ENCODE assay signal across 8 mouse cellular contexts in genomic region chr7:25802241-25803125, GRCm38 (mm10). TPM values are rescaled to one million over a fixed set of nuclear protein-coding genes. Genes with fewer than 3 reads are reported as not detected.
DNase-seq lines count a peak whose midpoint lies in the region; ATAC-seq lines count a peak whose summit lies in the region.

No protein-coding gene starts in this region.

- WGBS in embryonic facial prominence, embryonic 10.5 days, result 30% methylated on average over 24 of the region's 24 CpGs
- WGBS in heart, embryonic 14.5 days, result 19% methylated on average over 24 of the region's 24 CpGs

- peak overlapping the region; percentile 76 for H3K27ac ChIP-seq in embryonic facial prominence, embryonic 10.5 days (replicated peaks)
- H3K27ac ChIP-seq in heart, embryonic 14.5 days (replicated peaks in 1 of 2; ENCODE audit: control insufficient read depth in 1 of 2, insufficient read depth in 1 of 2, low read depth in 2 of 2, low read length in 2 of 2), result peak overlapping the region; percentile 63 to 70

- H3K27me3 ChIP-seq in embryonic facial prominence, embryonic 10.5 days (replicated peaks; ENCODE audit: low read depth, poor library complexity, severe bottlenecking), result no peaks in the 10 kb centered on the region
- H3K27me3 ChIP-seq in heart, embryonic 14.5 days (ENCODE audit: control insufficient read depth, insufficient read depth, low read length), result no peaks in the 10 kb centered on the region

- peaks cover 6% of the 10 kb centered on the region for H3K9me3 ChIP-seq in embryonic facial prominence, embryonic 10.5 days
- H3K9me3 ChIP-seq in heart, embryonic 14.5 days (ENCODE audit: control insufficient read depth, low read length), result 0 out of 2 replicates have a peak, but pooled peaks cover 3% of the 10 kb centered on the region

- peak overlapping the region; percentile 58 for H3K9ac ChIP-seq in heart, embryonic 14.5 days (ENCODE audit: low read length)

- no peaks in the 10 kb centered on the region for H3K36me3 ChIP-seq in embryonic facial prominence, embryonic 10.5 days (replicated peaks)
- H3K36me3 ChIP-seq in heart, embryonic 14.5 days (ENCODE audit: control insufficient read depth, insufficient read depth, low read length), result no peaks in the 10 kb centered on the region

- peak; percentile 66 for ATAC-seq in heart, embryonic 14.5 days (ENCODE audit: insufficient number of reproducible peaks, insufficient read depth, low FRiP score, low read depth)

- H3K4me2 ChIP-seq in heart, embryonic 14.5 days (ENCODE audit: low read length), result peak overlapping the region; percentile 60

- H3K4me1 ChIP-seq in embryonic facial prominence, embryonic 10.5 days, result peaks cover 30% of the 10 kb centered on the region
- peaks cover 16 to 22% of the 10 kb centered on the region in 2 experiments for H3K4me1 ChIP-seq in heart, embryonic 14.5 days (ENCODE audit: control insufficient read depth in 2 of 2, insufficient read depth in 2 of 2, low read length in 2 of 2)

- H3K4me3 ChIP-seq in embryonic facial prominence, embryonic 10.5 days, result peak overlapping the region; percentile 42
- peak overlapping the region; percentile 0 to 27 for H3K4me3 ChIP-seq in heart, embryonic 14.5 days (ENCODE audit: control insufficient read depth in 1 of 2, insufficient read depth in 1 of 2, low read depth in 1 of 2, low read length in 2 of 2)

- peak; percentile 79 for DNase-seq in R1 (ENCODE audit: low read depth, low spot score)
- peak; percentile 85 for DNase-seq in embryonic facial prominence, embryonic 10.5 days (ENCODE audit: low spot score)
- DNase-seq in kidney, postnatal 14 days, result peak; percentile 81
- peak; percentile 74 for DNase-seq in mesoderm, embryonic 11.5 days (ENCODE audit: low read depth, low spot score)
- DNase-seq in T-cell, adult 2 months (ENCODE audit: low spot score), result no peak
- no peak for DNase-seq in c-Kit-positive CD71-positive TER-119-positive erythroid progenitor cells, embryonic 14.5 days (ENCODE audit: low spot score)
- DNase-seq in thymus, adult 18-20 months, result no peak

RNA-seq across cellular contexts. Expression of gene Axl, which starts 14.0 kb away (rescaled TPM):
- 22.1 and 29.7 TPM in 2 replicates for polyA plus RNA-seq in embryonic facial prominence, embryonic 10.5 days (2016; fragmentation: Nextera tagmentation; extraction: Ambion mirVana)
- 38.9 and 42.1 TPM in 2 replicates for polyA plus RNA-seq in heart, embryonic 14.5 days (2014; fragmentation: Nextera tagmentation; extraction: Ambion mirVana)

RNA-seq across cellular contexts. Expression of gene Cyp2s1, which starts 14.2 kb away (rescaled TPM):
- polyA plus RNA-seq in embryonic facial prominence, embryonic 10.5 days (2016; fragmentation: Nextera tagmentation; extraction: Ambion mirVana), result 2.5 and 2.9 TPM in 2 replicates
- polyA plus RNA-seq in heart, embryonic 14.5 days (2014; fragmentation: Nextera tagmentation; extraction: Ambion mirVana), result 3.0 and 3.1 TPM in 2 replicates

RNA-seq across cellular contexts. Expression of gene Hnrnpul1, which starts 47.9 kb away (rescaled TPM):
- polyA plus RNA-seq in embryonic facial prominence, embryonic 10.5 days (2016; fragmentation: Nextera tagmentation; extraction: Ambion mirVana), result 60.8 and 62.5 TPM in 2 replicates
- 47.2 and 50.9 TPM in 2 replicates for polyA plus RNA-seq in heart, embryonic 14.5 days (2014; fragmentation: Nextera tagmentation; extraction: Ambion mirVana)

Comparison
In these comparisons a context has a peak if more than half of its experiments do, and no peak if none do; other contexts are left out.
1. DNase-seq: peak in R1 (single experiment), embryonic facial prominence, embryonic 10.5 days (single experiment), kidney, postnatal 14 days (single experiment) and mesoderm, embryonic 11.5 days (single experiment); none in T-cell, adult 2 months (single experiment), c-Kit-positive CD71-positive TER-119-positive erythroid progenitor cells, embryonic 14.5 days (single experiment) and thymus, adult 18-20 months (0 of 2).